Mouse (Mus musculus) embryonic fibroblast, embryonic 13.5 days (primary cell): ENCODE results near the gene Nmnat2.

Experiments
- CTCF ChIP-seq: IDR thresholded peaks from 2 replicates; pipeline ENCODE4 v1.5.1; 2011; ENCODE audit warnings: mild to moderate bottlenecking, control low read depth, low read length, moderate library complexity, borderline replicate concordance; ENCODE audit not compliant: insufficient read depth
- POLR2A ChIP-seq: IDR thresholded peaks from 2 replicates; pipeline ENCODE4 v1.6.1; 2011; ENCODE audit warnings: low read depth, mild to moderate bottlenecking, control low read depth, low read length, moderate library complexity

DNA sequence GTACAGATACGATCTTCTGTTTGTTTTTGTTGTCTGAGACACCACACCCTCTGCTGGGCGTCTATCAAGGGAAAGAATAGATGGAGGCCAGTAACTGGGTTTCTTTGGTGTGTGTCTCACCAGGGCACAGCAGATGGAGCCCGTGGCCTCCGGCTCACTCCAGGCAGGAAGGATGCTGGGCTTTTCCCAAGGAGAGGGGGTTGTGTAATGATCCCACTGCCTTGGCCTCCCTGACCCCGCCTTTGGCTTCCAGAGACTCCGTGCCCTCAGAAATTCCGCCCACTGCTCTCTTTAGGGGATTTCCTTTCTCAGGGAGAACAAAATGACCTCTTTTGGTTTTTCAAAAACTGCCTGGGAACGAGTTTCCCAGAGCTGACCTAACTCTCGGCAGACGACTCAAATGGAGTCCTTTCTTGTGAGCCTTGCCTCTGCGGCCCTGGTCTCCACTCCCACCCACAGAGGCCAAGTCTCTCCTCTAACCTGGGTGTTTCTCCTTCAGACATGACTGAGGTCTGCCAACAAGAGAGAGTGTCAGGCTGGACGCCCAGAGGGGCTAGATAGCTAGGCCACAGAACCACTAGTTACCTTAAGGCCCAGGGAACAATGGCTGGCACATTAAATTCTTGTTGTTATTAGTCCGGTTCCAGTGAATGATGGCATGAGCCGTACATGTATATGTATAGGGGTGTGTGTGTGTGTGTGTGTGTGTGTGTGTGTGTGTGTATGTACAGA, 93.5 kb downstream of the Nmnat2 start:
- TF ChIP-seq CTCF = peak; percentile 43; the same call in 1 of the 2 replicates
- no peak for TF ChIP-seq POLR2A
